Mouse (Mus musculus) adrenal gland, postnatal 25 days (tissue): ENCODE measurements around the gene Snx1. TPM values are rescaled to one million over a fixed set of nuclear protein-coding genes. Genes with fewer than 3 reads are reported as not detected.

Experiments used
- DNase-seq: peaks from one replicate; pipeline ENCODE4 v3.0.0; 2021; ENCODE audit warnings: mixed read lengths
- total RNA-seq: library from RNA; stranded (reverse); gene quantifications from 2 replicates; pipeline ENCODE4 v1.2.3, GENCODE M21; 2021

The Snx1 gene
- total RNA-seq, 1 experiment from 2014 or later: 125 TPM

DNA sequence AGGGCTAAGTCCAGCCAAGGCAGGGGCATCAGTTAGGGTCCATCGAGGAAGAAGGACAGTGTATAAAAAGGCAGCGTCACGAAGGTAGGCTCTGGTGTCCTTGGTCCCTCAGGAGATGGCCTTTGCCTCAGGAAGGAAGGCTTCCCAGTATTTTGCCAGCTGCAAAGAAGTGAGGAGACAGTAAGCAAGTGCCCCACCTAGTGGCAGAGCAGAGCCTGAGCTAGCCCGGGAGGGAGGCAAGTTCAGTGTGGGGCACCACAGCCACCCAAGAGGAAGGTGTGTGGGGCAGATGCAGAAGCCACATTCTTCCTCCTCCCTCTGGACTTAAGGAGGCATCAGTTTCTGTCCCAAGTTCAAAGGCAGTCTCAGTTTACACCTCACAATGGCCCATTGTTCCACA is 38.0 kb downstream of the Snx1 start:
- DNase-seq: peak; percentile 62

DNA sequence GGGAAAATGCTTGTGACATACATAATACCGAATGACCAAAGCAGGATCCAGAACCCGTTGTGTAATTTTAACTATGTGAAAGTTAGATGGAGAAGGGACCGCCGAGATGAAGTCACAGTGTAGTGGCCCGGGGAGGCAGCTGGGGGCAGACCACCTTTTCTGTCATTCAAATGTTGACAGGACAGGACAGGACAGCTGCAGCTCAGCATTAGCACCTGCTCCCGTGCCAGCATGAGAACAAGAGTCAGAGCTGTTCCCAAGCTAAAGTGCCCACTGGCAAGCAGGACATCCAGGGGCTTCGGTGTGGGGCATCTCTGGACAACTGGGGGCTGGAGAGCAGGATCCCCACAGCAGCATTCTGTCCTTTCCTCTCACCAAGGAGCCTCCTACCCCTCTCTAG is 39.3 kb downstream of the Snx1 start:
- no peak for DNase-seq

DNA sequence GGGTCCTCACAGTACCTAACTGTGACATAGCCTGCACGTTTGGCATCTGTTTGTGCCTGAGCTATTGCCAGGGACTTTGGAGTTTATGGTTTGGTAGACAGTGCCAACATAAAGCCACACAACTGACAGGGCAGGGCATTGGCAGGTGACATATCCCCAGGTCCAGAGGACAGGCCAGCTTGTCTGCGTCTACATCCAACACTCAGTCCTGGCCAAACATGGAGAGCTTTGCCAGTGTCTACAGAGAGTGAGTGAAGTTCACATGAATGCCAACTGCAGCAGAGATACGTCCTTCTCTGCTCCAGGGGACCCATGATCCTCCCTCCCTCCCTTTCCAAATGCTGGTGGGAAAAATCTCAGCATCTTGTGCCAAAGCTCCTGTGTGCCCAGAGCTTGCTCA is 42.2 kb downstream of the Snx1 start:
- DNase-seq: no peak

DNA sequence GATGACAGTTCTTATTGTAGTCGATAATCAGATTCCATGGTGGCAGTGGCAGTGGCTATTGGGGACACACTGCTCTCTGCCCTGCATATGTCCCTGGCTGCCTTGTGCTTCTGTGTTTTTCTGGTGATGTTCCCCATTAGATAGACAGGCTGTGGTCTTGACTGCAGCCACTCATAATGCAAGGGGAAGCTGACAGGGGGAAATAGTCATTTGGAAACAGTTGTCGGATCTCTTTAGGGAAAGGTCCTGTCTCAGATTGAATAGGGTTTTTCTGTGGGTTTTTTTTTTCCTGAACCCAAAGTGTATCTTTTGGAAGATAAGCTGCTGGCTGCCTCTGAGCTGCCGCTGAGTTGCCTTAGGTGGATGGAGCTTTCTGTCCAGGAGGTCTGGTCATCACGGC is 44.4 kb downstream of the Snx1 start:
- no peak for DNase-seq

DNA sequence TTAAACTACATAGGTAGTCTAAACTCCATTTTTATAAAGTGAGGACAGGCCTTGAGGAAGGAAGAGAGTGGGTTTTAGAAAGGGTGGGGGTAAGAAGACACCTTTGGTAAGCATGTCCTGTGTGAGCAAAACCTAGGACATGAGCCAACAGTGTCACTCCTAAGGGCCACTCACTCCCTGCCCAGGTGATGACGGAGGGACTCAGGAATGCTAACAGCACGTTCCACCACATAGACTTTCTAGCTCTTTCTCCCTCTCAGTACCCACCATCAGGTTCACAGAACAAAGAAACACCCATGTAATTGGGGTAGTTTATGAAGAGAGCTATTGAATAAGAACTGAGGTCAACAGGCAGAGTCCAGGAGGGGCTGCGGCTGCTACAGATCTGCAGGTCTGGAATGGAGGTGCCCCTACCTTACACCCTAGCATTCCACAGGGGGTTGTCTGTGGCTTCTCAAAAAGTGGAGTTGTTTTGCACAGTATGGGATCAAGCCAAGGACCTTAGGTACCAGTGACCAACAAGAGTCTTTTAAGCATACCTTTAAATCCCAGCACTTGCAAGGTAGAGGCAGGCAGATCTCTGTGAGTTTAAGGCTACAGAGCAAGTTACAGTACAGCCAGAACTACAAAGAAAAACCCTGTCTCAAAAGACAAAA is 45.5 kb downstream of the Snx1 start:
- DNase-seq: no peak

DNA sequence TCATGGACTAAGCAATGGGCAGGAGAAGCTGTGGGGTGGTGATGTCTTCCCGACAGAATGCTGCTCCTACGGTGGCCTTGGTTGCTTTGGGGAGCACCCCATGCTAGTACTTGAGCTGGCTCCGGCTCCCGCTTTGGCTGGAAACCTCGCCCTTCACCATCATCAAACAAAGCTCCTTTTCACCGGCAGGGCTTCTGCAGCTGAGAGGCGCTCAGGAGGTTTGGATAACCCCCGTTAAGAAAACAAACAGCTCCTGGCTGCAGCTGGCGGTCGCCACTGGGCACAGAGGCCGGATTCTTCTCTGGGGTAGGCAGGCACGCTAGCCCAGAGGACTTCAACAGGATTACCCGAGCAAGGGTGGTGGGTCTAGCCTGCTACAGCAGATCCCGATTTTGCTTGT is 47.9 kb downstream of the Snx1 start:
- DNase-seq: no peak

DNA sequence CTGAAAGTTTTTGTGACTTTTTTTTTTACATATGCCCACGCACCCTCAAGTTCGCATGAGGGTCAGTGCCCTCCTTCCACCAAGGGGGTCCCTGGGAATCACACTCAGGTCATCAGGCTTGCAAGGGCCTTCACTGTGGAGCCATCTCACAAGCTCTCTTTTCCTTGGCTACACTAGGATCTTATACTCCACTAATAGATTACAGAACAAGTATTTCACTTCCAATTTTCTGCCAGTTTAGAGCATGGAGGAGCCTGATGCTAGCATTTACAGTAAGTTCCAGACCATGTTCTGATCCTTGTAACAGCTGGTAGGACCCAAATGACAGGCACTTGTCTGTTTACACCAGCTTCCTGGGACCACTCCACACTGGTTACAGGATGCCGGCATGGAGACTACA is 48.3 kb downstream of the Snx1 start:
- no peak for DNase-seq

DNA sequence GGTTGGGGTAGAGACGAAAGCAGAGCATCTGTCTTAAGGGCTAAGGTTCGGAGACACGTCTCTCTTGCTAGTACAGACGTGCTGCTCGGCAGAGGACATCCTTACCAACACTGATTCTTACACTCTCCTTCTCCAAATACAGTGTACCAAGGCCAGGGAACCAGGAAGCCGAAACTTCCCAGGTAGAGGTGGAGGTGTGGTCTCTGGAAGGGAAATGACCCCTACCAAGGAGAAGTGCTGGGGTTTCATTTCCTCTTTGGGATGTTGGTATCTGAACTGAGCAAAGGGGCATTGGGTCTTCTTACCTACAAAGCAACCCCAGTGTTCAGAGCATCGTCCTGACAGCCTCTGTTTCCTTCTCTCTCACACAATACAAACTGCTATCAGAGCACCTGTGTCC is 53.6 kb downstream of the Snx1 start:
- DNase-seq: no peak

DNA sequence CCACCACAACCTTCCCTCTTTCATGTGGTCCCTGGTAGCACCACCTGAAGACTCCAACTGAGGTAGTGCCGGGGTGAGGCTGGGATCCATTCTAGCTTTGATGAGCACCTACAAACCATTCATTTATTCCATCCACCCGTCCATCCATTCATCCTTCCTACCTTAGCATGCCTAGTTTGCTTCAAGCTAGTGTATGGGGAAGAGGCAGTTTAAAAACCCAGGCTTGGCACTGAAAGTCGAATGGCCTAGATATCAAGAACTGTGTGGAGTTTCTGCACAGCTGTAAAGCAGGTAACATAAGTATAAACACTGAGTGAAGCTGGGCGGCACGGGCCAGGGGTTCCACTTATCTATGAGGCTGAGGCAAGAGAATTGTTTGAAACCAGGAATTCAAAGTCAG is 56.2 kb downstream of the Snx1 start:
- no peak for DNase-seq

DNA sequence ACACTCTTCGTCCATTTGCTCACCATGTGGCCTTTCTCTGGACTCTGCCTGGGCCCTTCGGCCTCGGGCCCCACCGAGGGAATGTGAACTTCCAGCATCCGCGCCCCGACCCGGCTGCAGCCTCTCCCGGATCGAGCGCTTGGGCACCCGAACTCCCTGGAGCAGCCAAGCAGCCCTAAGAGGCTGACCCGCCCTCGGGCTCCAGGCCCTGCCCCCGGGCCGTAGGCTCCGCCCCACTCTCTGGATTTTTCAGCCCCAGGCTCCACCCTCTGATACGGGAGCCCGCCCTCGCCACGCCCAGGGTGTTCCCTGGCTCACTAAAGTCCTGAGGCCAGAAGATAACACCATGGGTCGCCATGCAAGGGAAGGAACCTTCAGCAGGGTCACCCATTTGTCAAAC is 56.8 kb downstream of the Snx1 start, which contains the start of gene Snx22:
Gene Snx22, minus strand, starts transcription at position 137 of the 400 bp plus-strand sequence.
- DNase-seq: peak; percentile 88

DNA sequence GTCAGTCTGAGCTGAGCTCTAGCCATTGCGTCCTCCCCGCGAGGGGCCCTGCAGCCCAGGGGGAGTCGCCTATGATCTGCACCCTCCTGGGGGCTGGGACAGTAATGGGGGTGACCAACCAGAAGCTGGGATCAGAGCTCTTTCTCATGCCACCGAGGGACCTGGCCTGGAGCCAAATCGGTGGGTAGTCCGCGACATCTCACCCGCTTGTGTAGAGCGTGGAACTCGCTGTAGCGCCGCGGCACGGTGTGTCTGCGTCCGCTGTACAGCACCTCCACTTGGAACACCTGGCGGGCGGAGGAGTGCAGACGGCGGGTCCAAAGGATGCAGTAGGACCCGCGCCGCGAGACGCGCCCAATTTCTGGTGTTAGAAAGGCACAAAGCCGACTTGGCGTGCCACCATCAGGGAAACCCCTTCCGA is 57.4 kb downstream of the Snx1 start:
- peak; percentile 36 for DNase-seq

DNA sequence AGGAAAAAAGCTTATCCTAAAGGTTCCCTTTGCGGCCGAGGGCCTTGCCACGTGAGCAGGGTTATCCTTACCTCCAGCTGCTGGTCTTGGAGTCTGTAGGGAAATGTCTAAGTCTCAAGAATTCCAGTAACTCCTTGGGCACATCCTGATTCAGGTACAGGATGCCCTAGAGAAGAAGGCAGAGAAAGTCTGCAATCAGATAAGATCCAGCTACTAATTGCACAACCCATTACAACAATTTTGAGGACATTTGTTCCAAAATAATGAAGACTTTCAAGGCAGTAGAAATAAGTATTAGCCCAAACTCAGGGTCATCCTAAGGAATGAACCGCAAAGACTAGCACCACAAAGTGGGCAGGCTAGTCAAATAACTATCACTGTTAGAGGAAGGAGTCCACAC is 58.3 kb downstream of the Snx1 start:
- DNase-seq: no peak

DNA sequence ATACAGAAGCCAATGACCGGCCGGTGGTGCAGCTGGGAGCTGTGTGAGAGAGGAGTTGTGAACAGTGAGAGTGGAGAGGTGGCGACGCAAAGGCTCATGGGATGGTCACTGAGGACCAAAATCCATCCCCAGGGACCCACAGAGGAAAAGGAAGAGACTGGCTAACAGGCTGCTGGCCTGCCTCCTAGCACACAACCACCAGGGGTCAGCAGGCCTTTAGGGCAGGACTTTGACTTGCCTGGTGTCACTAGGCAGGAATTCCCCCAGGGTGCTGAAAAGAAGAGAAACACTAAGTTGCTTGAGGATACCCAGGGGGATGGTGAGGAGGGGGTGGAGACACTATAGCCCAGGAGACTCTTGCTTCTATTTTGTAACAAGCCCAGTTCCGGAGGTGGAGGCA is 58.8 kb downstream of the Snx1 start:
- no peak for DNase-seq

DNA sequence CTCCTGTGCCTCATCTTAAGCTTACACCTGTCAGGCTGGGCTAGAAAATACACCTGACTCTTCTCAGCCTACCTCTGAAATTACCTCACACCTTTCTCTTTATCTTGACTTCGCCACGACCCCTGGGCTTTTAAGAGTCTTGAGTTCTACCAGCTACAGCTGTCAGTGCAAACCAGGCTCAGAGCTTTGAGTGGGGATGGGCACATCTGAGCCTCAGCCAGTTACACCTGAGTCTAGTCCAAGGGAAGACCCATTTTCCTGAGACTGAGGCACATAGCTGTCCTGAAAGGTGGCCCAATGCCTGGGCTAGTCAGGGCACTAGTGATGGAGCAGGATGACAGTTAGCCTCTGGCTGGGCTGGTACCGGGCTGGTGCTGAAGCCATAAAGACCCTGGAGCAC is 59.6 kb downstream of the Snx1 start:
- DNase-seq: no peak

DNA sequence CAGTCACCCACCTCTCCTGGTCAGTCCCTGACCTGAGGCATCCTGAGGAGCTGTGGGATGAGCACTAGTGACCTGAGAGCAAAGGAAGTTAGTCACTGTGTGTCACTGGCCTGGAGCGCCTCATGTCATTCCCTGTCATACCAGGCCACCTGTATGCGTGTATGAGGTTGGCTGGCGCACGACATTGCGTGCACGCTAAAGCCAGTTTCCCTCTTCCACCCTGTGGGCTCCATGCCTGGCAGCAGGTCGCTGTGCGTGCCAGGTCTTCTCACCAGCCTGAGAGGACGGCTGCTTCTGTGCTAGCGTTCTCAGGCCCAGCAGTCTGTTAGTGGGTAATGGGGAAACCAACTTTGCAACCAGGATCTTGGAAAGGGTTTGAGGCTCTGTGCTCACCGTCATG is 62.1 kb downstream of the Snx1 start:
- no peak for DNase-seq

DNA sequence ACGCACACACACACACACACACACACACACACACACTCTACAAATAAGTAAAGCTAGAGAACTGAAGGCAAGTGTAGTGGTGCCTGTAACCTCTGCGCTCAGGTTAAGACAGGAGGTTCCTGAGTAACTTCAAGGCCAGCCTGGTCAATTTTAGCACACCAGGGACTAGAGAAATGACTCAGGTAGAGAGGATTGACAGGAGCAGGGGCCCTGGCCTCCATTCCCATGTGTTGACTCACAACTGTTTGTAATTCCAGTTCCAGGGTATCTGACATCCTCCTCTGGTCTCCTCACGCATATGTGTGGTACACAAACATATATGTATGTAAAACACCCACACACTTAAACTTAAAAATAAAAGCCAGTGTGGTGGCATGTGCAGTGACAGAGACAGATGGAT is 62.9 kb downstream of the Snx1 start:
- DNase-seq: no peak

DNA sequence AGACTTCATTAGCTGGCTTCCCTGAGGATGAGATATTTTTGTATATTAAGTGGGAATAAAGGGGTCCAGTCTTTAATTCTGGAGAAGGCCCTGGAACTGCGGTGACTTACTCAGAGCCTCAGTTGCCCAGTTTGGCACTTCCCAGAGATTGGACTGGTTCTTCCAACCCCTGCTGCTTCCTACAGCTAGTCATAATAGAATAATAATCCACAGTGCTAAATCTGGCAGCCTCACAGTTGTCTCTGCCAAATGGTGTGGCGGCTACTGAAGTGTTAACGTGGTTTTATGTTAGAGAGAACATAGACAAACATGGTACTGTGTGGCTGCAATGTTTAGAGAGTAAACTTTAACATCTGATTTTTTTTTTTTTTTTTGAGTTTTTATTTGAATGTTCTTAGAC is 64.7 kb downstream of the Snx1 start:
- no peak for DNase-seq

DNA sequence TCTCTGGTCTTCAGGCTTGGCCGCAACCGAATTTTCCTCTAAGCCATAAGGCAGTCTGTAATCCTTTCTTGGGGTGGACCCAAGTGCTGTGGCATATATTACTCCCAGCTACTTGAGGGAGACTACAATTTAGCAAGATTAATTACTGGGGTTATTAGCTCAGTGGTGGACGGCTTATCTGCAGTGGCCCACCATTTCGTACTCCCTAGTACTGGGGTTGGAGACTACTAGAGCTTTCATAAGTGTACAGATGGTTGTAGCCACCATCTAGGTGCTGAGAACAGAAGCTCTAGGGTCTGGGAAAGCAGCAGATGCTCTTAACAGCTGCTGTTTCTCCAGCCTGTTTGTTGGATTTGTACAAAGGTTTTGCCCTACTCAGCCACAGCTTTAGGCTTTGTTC is 65.4 kb downstream of the Snx1 start:
- DNase-seq: no peak

DNA sequence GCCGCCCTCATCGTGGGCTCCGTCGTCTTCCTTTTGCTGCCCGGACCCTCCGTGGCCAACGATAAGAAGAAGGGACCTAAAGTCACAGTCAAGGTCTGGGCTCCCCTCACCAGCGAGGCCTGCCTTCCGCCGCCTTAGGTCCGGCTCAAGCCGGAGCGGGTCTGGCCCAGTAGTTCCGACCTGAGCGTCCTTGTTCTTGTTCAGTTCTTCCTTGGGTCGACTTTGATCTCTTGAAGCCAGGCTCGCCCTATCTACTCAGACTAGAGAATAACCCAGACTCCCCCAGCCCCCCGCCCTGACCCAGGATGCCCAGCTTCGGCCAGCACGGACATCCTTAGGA is 66.1 kb downstream of the Snx1 start:
- no peak for DNase-seq

DNA sequence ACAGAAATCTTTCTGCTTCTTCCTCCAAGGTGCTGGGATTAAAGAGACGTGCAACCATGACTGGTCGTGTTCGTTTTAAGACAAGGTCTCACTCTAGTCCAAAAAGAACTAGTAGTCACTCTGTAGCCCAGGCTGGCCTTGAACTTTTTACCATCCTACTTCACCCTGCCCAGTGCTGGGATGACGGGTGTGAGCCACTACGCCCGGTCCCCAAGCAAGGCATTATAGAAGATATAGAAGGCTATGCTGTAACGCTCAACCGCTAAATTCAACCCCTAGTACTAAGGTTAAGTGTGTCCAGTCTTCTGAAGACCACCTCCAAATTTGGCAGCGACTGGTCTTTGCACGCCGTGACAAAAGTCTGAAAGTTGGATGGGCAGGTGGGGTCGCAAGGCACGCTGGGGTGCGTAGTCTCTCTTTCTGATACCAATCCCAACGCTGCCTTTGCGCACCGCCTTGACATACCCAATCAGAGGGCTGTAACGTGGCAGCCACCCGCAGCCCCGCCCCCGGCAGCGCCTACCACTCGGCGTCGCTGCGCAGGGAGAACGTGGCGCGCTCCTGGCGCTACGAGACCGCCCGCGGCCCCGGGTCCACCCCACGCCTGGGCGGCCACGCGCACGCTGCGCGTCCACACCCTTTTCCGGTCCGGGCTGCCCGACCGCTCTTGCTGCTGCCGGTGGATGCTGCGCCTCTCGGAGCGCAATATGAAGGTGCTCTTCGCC is 66.6 kb downstream of the Snx1 start, which contains the start of gene Ppib:
Gene Ppib, plus strand, starts transcription at position 640 of the 725 bp plus-strand sequence.
- DNase-seq: peak; percentile 98

DNA sequence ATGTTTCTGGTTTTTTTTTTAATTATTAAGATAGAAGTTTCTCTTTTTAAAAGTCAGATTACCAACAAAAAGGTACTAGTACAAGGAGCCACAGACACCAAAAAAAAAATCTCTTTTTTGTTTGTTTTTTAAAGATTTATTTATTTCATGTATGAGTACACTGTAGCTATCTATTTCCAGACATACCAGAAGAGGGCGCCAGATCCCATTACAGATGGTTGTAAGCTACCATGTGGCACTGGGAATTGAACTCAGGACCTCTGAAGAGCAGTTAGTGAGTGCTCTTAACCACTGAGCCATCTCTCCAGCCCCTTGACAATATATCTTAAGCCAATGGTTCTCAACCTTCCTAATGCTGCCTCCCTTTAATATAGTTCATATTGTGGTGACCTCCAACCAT is 72.8 kb downstream of the Snx1 start:
- DNase-seq: no peak

DNA sequence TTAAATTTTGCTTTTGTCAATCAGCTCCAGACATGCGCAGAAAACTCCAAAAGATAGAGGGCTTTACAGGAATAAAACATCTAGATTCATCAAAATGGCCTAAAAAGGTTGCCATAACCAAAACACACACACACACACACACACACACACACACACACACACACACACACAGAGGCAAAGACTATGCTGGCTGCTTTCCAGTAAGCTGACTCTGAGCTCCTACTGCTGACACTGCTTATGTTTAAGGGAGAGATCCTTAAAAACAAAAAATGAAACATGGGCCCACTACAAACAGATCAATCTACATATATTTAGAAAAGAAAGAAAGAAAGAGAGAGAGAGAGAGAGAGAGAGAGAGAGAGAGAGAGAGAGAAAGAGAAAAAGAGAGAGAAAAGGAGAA is 73.7 kb downstream of the Snx1 start:
- no peak for DNase-seq

DNA sequence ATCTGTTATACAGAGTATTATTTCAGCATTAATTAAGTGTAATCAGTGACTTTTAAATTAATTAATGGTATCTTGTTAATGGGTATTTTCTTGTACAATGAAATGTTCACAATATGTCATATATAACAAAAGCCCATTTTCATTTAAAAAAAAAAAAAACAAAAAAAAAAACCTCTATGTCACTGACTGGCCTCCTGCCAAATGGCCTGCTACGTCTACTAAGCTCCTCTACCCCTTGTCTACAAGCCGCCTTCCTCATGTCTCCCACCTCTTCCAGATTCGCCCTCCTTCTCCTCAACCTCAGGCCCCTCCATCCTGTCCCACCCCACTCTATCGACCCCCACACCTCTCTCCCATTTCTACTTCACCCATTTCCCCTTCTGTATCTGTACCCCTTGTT is 74.9 kb downstream of the Snx1 start:
- DNase-seq: no peak

DNA sequence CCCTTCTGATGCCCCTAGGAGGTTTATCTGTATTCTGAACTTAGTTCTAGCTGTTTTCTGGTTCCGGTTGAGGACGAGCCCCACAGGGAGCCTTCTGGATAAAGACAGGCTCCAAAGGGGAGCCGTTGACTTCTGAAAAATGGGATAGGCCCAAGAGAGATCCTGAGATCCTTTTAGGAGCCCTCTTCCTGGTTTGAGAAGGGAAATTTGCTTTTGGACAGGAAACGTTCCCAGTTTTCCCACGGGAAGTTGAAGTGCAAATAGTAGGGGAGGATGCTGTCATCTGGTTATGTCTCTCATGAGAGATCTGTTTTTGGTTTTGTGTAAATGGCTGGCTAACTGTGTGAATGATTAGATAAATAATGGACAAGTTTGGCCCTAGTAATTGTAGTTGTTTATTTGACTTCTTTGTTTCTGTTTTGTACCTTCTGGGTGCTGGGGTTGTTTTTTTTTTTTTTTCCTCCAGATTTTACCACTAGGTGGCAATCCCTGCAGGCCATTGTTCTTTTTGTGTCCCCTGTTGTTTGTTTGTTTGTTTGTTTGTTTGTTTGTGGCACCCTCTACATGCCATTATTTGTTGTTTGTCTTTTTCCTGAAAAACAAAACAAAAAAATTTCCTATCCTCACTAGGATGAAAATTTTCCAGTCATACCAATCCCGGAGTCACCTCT is 76.3 kb downstream of the Snx1 start:
- no peak for DNase-seq
